Mouse (Mus musculus): Measurements from ENCODE around the gene Lpp. TPM values are rescaled to one million over a fixed set of nuclear protein-coding genes. Genes with fewer than 3 reads are reported as not detected.

Gene Lpp
- polyA plus RNA-seq, 1 experiment = 10.5 TPM

- TF ChIP-seq POLR2A (IDR thresholded peaks at IDR 0.05; ENCODE audit: borderline replicate concordance, low read depth, low read length) (no peak), CTCF (IDR thresholded peaks at IDR 0.05; ENCODE audit: low read depth, low read length) (no peak)
- no peak overlapping the region for H3K27ac ChIP-seq (ENCODE audit: insufficient read depth, low read depth, low read length)
These were observed 214.7 kb downstream of the Lpp start for GRCm38 (mm10) chr16:24607896-24608457.

GRCm38 (mm10) chr16:24619458-24619857 lies 226.2 kb downstream of the Lpp start:
- no peak for TF ChIP-seq POLR2A (IDR thresholded peaks at IDR 0.05; ENCODE audit: borderline replicate concordance, low read depth, low read length)
- Histone ChIP-seq H3K4me3 (ENCODE audit: insufficient read depth, low read length) (no peak overlapping the region), H3K27ac (ENCODE audit: insufficient read depth, low read depth, low read length) (0 out of 2 replicates have a peak overlapping the region, but pooled peaks have one; percentile 4), H3K4me1 (ENCODE audit: control insufficient read depth, insufficient read depth, low read length) (peaks cover 27% of the 10 kb centered on the region)

More at GRCm38 (mm10) chr16:24607896-24608457, 214.7 kb downstream of the Lpp start:
- H3K4me3 ChIP-seq (ENCODE audit: insufficient read depth, low read length) = no peak overlapping the region
- peaks cover 36% of the 10 kb centered on the region for H3K4me1 ChIP-seq (ENCODE audit: control insufficient read depth, insufficient read depth, low read length)

GRCm38 (mm10) chr16:24620021-24620420 lies 226.7 kb downstream of the Lpp start:
- TF ChIP-seq CTCF (IDR thresholded peaks at IDR 0.05; ENCODE audit: low read depth, low read length) (no peak), POLR2A (IDR thresholded peaks at IDR 0.05; ENCODE audit: borderline replicate concordance, low read depth, low read length) (no peak)
- Histone ChIP-seq H3K4me1 (ENCODE audit: control insufficient read depth, insufficient read depth, low read length) (peaks cover 30% of the 10 kb centered on the region), H3K4me3 (ENCODE audit: insufficient read depth, low read length) (no peak overlapping the region), H3K27ac (ENCODE audit: insufficient read depth, low read depth, low read length) (peak overlapping the region; percentile 40)

DNA sequence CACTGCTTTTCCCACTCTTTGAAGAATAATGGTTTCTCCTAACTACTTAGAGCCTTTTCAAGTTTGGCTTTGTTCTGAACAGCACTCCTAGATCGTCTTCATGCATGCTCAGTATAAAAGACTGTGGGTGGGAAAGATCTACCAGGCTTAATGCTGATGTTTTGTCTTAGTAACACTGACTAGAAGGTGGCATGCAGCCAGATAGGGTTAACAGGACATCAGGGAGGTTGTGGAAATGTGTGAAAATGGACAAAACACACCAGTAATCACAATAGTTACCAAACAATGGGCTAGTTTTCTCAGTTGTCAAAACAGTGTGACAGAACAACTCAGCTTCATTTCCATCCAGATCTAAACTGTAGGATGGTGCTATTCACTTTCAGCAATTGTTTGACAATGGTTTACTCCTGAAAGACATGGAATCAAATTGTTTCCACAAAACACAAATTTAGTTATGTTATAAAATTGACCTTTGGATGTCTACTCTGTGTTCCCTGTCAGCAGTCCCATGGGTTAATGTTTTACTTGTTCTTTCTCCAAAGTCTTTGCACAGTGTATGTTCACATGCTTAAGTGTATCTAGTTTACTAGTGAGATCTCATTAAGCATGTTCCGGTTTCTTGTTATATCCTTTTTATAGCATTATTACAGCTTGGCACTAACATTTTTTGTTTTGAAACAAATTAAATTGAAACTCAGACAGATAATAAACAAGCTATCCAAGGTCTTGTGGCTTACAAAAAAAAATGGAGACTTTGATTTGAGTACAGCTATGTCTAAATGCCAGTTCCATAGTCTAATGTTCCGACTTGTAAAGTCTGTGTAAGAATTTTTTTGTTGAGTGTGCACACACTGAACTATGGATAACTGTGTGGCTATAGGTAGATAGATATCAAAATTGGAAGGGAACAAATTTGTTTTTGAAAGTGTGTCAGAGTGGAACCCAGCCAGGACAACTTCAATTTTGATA lies 229.2 kb downstream of the Lpp start:
- Histone ChIP-seq H3K4me3 (ENCODE audit: insufficient read depth, low read length) (no peak overlapping the region), H3K27ac (ENCODE audit: insufficient read depth, low read depth, low read length) (no peak overlapping the region), H3K4me1 (ENCODE audit: control insufficient read depth, insufficient read depth, low read length) (peaks cover 39% of the 10 kb centered on the region)
- TF ChIP-seq CTCF (IDR thresholded peaks at IDR 0.05; ENCODE audit: low read depth, low read length) (no peak), POLR2A (IDR thresholded peaks at IDR 0.05; ENCODE audit: borderline replicate concordance, low read depth, low read length) (no peak)

- TF ChIP-seq POLR2A (IDR thresholded peaks at IDR 0.05; ENCODE audit: borderline replicate concordance, low read depth, low read length) (no peak), CTCF (IDR thresholded peaks at IDR 0.05; ENCODE audit: low read depth, low read length) (no peak)
- peak overlapping the region; percentile 45 for H3K4me3 ChIP-seq (ENCODE audit: insufficient read depth, low read length)
- peaks cover 50% of the 10 kb centered on the region for H3K4me1 ChIP-seq (ENCODE audit: control insufficient read depth, insufficient read depth, low read length)
- peak overlapping the region; percentile 90 for H3K27ac ChIP-seq (ENCODE audit: insufficient read depth, low read depth, low read length)
These were observed 231.0 kb downstream of the Lpp start for GRCm38 (mm10) chr16:24624335-24624734.

GRCm38 (mm10) chr16:24625576-24625975 lies 232.3 kb downstream of the Lpp start:
- TF ChIP-seq POLR2A (IDR thresholded peaks at IDR 0.05; ENCODE audit: borderline replicate concordance, low read depth, low read length) (no peak), CTCF (IDR thresholded peaks at IDR 0.05; ENCODE audit: low read depth, low read length) (no peak)
- no peak overlapping the region for H3K4me3 ChIP-seq (ENCODE audit: insufficient read depth, low read length)
- peak overlapping the region; percentile 90 for H3K27ac ChIP-seq (ENCODE audit: insufficient read depth, low read depth, low read length)
- peaks cover 47% of the 10 kb centered on the region for H3K4me1 ChIP-seq (ENCODE audit: control insufficient read depth, insufficient read depth, low read length)

GRCm38 (mm10) chr16:24628779-24629178 lies 235.5 kb downstream of the Lpp start:
- H3K4me1 ChIP-seq (ENCODE audit: control insufficient read depth, insufficient read depth, low read length) = peaks cover 58% of the 10 kb centered on the region
- no peak overlapping the region for H3K4me3 ChIP-seq (ENCODE audit: insufficient read depth, low read length)
- TF ChIP-seq POLR2A (IDR thresholded peaks at IDR 0.05; ENCODE audit: borderline replicate concordance, low read depth, low read length) (no peak), CTCF (IDR thresholded peaks at IDR 0.05; ENCODE audit: low read depth, low read length) (no peak)
- peak overlapping the region; percentile 81 for H3K27ac ChIP-seq (ENCODE audit: insufficient read depth, low read depth, low read length)

DNA sequence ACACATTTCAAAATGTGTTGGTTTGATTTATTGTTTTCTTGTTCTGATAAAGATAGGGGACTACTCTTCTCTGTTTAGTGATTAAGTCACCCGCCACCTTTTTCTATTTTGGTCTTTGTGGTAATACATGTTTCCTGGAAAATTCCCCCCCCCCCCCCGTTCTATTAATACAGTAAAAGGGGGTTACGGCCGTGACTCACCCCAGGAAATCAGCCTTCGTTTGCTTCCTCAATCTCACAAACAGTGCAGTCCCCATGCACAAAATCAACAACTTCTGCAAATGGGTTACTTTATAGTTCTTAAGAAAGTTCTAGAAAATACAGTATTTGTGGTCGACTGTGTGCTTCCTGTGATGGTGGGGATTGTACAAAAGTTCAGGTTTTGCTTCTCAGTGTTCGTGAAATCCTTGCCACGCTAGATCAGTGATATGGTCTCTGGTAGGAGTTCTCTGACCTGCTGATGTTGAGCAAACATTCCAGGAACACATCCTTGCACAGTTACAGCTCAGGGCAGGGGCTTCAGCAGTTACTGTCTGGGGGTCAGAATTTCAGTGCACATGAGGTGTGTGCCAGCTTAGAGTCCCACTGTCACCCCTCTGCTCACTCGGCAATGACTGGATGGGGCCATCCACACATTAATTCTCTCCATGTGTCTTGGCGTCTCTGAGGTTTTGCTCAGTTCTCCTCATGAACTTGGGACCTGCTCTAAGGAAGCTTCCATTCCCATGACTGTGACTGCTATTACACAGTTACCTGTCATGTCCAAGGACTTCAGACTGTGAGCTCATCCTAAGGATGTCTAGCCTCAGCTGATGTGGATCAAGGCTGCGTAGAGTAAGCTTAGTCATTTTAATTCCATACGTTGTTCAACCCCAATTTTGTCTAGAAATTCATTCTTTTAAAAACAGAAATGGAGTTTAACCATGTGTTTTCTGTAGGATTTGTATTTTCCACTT lies 236.2 kb downstream of the Lpp start:
- no peak for TF ChIP-seq CTCF (IDR thresholded peaks at IDR 0.05; ENCODE audit: low read depth, low read length)
- TF ChIP-seq POLR2A (IDR thresholded peaks at IDR 0.05; ENCODE audit: borderline replicate concordance, low read depth, low read length) = no peak
- Histone ChIP-seq H3K4me1 (ENCODE audit: control insufficient read depth, insufficient read depth, low read length) (peaks cover 53% of the 10 kb centered on the region), H3K27ac (ENCODE audit: insufficient read depth, low read depth, low read length) (peak overlapping the region; percentile 82), H3K4me3 (ENCODE audit: insufficient read depth, low read length) (peak overlapping the region; percentile 6; the same call in 1 of the 2 replicates)

- H3K27ac ChIP-seq (ENCODE audit: insufficient read depth, low read depth, low read length) = no peak overlapping the region
These were observed 242.1 kb downstream of the Lpp start for GRCm38 (mm10) chr16:24635381-24635919.

More at GRCm38 (mm10) chr16:24635381-24635919, 242.1 kb downstream of the Lpp start:
- peaks cover 50% of the 10 kb centered on the region for H3K4me1 ChIP-seq (ENCODE audit: control insufficient read depth, insufficient read depth, low read length)
- H3K4me3 ChIP-seq (ENCODE audit: insufficient read depth, low read length) = no peak overlapping the region
- TF ChIP-seq POLR2A (IDR thresholded peaks at IDR 0.05; ENCODE audit: borderline replicate concordance, low read depth, low read length) (no peak), CTCF (IDR thresholded peaks at IDR 0.05; ENCODE audit: low read depth, low read length) (no peak)

Data from bone marrow macrophage, adult 2 months (primary cell).